Mouse (Mus musculus): ENCODE measurements around the gene Ranbp10.
A peak's percentile ranks its signal among the peaks of the same experiment; 100 is the strongest.

Gene Ranbp10

DNA sequence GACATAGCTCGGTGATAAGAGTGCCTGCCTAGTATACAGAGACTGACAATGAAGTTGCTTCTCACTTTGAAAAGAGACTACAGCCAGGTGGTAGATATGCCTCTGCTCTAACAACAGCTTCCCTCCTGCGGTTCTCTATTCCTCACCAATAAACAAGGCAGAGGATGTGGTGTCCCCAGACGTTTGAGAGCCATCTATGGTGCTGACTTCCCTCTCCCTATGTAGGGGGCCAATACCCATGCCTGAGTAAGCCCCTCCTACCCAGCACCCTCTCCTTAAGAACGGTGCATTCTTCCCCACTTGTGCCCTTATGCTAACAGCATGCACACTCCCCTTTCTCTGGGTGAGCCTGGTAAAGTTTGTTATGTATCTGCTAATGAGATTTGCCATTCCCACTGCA, 38.2 kb downstream of the Ranbp10 start:
- no peak for DNase-seq (ENCODE audit: low spot score in 2 of 2)

DNA sequence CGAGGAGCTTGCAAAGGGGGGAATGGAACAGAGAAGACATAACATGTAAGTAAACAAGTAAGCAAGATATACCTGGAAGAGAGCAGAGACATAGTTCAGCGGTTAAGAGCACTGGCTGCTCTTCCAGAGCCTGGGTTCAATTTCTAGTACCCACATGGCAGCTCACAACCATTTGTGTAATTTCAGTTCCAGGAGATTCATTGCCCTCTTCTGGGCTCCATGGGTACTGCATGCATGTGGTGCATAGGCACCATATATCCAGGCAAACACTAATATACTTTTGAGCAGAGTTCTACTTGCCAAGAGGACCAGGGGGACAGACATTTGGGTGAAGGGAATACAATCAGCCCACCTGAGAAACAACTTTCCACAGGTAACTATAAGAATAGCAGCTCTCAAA, 38.9 kb downstream of the Ranbp10 start:
- no peak for DNase-seq (ENCODE audit: low spot score in 2 of 2)

DNA sequence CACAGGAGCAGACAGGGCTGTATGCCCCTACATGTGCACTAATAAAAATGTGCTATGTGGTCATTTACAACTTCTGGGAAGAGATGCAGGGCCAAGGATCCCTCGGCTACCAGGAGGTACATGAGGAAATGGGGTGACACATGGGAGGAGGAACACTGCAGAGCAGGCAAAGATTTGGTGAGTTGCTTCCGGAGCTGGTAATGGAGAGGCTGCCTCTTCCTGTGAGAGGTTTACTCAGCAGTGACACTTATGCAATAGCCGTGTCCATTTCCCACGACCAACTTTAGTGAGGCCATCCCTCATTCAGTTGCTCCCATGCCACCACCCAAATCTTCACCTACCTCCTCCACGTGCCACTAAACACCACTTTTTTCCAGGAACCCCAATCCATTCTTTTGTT, 46.9 kb downstream of the Ranbp10 start:
- DNase-seq (ENCODE audit: low spot score in 2 of 2): no peak

DNA sequence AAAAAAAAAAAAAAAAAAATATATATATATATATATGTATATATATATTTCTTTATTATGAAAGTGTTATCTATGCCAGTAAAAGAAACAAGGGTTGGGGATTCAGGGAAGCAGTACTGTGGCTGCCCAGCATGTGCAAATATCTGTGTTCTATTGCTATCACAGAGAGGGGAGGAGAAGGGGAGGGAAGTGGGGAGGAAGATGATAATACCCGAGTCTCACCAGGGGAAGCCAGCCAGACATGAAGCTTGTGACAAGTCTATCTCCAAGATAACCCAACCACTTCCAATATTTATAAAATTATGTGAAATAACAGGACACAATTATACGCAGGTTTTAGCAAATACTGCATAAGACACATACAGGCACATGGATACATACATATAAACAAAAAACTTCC, 49.3 kb downstream of the Ranbp10 start:
- DNase-seq (ENCODE audit: low spot score in 2 of 2): no peak

DNA sequence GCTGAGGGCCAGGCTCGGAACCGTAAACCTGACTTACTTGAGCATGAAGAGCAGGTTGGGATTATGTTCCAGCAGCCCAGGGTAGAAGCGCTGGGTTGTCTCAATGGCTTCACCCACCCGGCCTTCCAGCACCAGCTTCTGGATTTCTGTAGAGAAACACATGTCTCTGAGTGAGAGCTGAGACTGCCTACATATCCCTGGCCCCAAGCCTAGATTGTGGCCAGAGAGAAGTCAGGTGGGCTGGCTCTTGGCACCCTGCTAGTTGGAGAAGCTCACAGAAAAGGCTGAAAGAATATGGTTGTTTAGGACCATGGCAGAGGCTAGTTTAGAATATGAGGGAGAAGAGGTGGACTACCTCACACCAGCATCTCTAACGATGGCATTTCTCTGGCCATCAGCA, 52.7 kb downstream of the Ranbp10 start:
- DNase-seq (ENCODE audit: low spot score in 2 of 2): no peak

DNA sequence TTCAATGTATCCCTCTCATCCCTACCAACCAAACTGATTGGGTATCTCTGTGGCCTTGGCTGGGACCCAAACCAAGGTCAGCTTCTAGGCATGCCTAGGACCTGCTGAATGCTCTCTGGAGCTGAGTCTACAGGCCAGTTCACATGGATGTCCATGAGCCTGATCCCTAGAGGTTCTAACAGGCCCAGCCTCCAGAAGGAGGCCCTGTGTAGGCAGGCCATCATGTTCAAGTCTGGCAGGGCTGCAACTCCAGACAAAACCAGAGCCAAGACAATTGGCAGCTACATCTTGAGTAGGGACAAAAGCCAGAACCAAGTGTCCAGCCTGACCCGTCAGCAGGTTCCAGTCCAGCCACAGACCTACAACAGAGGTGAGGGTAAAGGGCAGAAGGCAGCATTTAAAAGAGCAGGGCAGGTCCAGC, 53.7 kb downstream of the Ranbp10 start:
- no peak for DNase-seq (ENCODE audit: low spot score in 2 of 2)

DNA sequence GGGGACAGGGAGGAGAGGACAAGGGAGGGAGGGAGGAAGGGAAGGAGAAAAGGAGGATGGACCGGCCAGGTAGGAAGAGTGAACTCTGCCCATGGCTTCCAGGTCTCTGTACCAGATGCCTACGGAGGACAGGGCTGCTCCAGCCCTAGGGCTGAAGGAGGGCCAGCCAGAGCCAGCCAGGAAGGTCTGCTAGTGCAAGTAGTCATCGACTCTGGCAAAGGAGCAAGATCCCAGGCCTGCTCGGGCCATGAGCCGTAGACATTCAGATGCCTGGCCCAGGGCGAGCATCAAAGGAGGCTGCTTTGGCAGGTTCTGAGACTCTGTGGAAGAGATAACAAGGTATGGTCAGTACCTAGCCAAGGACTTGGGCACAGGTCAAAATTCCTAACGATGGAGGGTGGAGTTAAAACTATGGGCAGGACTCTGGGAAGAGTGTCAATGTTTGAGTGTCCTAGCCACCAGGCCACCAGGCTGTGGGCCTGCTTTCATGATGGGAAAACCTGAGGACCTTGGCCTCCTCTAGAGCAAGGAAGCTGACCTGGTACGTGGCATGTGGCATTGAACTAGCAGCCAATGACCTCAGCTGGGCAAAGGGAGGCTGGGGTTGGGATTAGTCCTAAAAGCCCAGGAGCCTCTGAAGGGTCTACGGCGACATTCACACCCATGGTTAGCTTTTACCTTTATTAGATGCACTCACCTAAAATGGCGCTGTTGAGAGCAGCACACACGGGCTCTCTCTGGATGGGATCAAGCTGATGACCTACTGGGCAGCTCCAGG, 55.6 kb downstream of the Ranbp10 start:
- DNase-seq (ENCODE audit: low spot score in 2 of 2): no peak

DNA sequence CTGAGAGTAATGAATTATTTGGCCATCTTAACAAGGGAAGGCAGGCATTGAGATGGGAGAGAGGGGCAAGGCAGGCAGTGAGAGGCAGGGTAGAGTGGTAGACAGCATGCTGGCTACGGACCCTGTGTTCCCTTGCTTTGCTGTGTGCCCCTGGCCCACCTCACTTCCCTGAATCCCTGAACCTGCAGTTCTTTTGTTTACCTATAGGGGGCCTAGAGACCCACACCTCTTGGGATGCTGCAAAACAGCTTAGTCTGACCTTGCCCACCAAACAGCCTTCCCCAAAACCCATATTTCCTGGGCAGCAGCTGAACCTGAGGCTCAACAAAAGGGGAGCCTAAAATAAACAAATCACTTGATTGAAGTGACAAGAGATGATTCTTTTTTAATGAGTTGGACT, 56.5 kb downstream of the Ranbp10 start:
- DNase-seq (ENCODE audit: low spot score in 2 of 2): no peak

DNA sequence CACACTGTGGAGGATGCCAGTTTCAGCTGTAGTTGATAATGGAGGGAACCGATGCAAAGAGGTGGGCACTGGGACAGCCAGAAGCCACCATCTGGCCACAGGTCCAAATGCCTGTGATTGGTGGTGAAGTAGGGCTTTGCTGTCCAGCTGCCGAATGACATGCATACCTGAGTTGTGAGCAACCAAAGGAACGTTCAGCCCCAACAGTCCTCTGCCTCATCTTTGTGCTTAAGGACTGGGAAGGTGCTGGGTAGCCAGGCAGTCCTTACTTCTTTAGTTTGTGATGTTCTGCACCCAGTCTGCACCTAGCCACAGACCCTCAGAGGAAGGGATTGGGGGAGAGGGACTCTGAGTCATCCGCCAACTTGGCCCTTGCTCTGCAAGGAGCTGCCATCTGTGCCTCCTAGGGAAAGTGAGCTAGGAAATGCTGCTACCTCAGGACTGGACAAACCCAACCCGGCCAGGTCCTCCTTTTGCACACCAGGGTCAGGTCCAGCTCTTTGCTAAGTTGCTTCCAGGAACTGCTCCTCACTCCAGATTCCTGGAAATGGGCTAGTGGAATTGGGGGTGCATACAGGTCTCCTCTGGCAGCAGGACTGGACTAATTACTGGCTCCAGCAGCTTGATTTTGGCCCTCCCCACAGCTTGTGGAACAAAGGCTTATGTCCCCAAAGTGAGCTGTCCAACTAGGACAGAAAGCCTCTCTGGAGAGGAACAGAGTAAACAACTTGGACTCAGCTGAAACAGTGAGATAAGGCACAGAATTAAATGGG, 58.5 kb downstream of the Ranbp10 start:
- DNase-seq (ENCODE audit: low spot score in 2 of 2): no peak

DNA sequence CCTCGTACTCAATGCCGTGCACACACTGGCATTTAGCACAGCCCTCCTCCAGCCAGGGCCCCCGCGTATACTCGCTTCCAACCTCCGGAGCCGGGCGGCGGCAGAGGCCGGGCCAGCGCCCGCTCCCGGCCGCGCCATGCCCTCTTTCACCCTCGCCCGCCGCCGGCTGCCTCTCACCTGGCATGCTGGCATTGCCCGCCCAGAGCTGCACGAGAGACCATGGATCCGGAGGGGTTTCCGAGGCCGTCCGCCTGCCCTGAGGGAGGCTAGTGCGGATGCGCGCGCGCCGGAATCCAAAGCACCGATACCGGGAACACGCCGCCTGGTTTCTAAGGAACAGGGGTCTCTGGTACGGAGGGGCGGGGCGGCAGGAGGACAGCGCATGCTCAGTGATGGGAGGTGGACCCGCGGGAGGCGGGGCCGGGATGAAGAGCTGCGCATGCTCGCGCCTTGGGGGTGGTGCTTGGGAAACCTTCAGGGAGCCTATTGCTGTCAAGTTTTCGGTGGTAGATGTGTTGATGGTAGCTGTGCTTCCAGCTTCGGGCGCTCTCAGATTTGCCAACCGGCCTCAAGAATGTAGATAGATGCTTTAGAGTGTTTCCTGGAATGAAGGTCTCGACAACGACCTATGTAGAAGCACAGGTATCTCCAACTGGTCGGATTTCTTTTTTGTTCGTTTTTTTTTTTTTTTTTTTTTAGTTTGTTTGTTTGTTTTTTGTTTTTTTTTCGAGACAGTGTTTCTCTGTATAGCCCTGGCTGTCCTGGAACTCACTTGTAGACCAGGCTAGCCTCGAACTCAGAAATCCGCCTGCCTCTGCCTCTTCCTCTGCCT, 68.7 kb downstream of the Ranbp10 start, which contains the start of gene Gfod2:
TSS of gene Gfod2 (minus strand) at position 388 of the 832 bp plus-strand sequence.
- peak; percentile 97 for DNase-seq (ENCODE audit: low spot score in 2 of 2)

DNA sequence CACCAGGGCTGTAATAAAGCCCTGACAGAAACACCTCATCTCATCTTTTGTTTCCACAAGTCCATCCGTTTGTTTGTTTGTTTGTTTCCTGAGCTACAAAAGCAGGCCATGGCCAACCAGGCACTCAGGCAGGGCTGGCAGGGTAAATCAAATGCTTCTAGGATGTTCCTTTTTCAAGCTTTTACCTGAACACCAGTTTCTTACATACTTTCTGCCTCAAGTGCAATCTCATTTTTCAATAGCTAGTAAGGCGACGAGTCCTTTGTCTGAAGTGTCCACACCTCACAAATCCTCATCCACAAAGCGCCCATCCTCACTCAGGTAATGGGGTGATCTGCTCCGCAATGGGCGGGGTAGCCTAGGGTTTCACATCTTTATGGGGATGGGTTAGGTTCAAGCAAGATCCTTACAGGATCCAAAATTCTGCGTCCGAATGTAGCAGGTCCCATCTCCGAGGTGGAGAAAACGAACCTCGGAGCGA, 69.3 kb downstream of the Ranbp10 start:
- no peak for DNase-seq (ENCODE audit: low spot score in 2 of 2)

DNA sequence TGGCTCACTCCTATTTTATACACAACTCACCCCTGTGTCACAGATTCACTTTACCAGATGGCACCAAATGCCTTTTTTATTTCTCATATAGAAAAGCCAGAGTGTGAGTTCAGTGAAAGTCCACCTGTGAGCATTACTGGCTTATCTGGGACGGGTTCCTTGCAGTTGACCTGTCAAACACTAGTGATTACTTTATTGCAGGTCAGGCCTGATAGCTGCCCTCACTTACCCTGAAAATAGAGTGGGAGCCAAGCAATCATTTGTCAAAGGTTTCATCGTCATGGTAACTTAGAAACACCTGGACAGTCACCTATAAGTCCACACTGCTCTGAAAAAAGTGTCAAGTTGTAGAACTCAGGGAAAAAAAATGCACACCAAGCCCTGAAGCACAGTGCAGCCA, 72.5 kb downstream of the Ranbp10 start:
- no peak for DNase-seq (ENCODE audit: low spot score in 2 of 2)

DNA sequence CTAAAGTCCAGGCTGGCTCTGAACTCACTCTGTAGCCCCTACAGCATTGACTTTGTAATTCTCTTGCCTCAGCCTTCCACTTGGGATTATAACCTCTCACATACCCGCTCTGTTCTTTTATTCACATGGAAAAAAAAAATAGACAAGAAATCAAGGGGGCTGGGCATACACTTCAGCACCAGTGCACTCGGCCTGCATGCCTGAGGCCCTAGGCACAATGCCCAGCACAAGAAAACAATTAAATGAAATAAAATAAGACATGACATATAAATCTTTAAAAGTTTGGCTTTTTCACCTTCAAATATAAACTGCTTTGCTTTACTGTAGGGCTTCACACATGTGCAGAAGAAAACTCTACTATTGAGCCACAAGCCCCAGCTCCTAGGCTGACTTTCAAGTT, 73.2 kb downstream of the Ranbp10 start:
- DNase-seq (ENCODE audit: low spot score in 2 of 2): no peak

DNA sequence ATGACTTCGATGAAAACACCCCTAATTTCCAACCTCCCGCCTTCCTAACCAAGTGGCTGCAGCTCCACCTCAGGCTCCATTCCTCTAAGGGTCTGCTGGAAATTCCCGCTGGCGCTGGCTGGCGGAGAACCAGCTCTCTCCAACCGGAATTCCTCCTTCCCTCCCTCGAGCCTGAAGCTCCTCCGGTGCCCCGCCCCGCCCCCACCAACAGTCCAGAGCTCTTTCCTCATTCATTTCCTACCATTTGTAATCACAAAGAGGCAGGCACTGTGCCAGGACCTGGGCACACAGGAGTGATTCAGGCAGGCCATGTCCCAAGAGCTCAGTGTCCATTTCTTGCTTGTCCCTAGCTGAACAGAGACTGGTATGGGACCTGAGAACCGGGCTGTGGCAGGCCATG, 76.5 kb downstream of the Ranbp10 start:
- DNase-seq (ENCODE audit: low spot score in 2 of 2): peak; percentile 36 to 77

DNA sequence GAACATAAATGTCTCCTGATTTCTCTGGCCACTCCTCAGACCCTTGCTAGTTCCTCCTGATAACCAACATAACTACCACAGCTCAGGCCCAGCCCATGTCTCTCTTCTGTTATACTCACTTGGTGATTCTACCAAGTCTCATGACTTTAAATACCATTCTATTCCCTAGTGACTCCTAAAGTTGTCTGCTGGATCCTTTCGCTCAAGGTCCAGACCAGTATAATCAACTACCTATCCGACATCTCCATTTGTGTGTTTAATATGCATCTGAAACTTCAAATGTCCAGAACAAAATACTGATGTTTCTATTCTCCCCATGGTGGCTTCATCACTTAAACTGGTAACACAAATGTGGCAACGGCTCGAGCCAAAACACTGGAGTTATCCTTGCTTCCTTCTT, 83.8 kb downstream of the Ranbp10 start:
- no peak for DNase-seq (ENCODE audit: low spot score in 2 of 2)

DNA sequence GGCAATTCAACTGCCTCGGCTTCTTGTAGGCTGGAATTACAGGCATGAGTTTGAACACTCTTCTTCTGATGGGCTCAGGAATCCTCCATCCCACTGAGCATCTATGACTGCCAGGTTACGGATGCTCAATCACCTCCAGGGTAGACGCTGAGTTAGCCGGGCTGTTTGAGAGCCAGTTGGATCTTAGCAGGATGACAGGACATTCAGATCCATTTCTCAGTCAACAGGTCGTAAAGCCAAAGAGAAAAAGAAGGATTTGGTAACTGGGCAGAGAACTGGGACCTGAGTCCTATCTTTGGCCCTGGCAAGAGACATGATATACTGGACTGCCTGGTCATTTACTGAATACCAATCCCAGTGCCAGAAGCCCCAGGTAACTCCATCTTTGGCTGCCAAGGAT, 87.9 kb downstream of the Ranbp10 start:
- DNase-seq (ENCODE audit: low spot score in 2 of 2): no peak

DNA sequence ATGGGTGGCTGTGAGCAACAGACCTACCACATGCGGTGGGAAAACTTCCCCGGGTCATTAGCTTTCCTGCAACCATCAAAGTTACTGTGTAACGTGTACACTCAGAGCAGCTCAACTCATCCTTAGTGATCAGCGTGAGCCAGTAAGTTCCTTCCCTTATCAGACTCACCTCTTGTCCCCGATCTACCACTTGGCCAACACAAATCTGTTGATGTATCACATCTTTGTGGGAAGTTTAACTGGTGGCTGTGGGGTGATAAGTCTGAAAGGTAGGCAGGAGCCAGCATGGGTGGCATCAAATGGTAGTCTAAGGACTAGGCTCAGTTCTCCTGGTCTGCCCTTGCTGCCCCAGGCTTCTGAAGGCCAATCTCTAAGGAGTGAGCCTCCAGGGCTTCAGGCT, 95.0 kb downstream of the Ranbp10 start:
- DNase-seq (ENCODE audit: low spot score in 2 of 2): no peak

DNA sequence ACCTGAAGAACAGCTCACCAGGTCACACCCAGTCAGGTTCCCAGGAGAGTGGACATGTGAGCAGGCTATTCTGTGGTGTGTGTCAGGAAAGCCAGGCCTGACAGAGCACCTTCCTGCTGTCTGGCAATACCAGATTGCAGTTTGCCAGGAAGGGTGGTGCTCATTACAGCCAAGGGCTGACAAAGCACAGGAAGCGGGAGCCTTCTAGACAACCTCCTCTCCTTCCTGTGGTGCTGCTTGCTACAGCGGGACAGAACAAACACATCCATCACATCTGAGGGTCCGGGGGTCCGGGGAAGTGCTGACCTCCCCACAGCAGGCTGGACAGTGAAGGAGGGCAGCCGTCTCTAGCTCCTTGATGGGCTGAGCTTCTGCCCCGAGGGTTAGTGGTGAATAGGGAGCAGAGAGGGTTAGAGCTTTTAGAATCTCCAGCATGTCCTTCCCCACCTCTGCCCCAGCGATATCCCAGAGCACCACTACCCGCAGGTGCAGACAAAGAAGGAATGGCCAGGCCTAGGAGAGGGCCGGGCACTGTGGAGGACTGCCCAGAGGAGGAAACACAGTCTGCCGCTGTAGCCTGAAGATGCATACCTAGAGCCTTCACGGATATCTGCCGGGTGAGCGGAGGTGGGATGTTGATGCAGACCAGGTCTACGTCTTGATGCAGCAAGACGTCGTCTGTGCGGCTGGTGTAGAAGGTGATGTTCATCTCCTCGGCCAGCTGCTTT, 99.6 kb downstream of the Ranbp10 start:
- no peak for DNase-seq (ENCODE audit: low spot score in 2 of 2)

DNA sequence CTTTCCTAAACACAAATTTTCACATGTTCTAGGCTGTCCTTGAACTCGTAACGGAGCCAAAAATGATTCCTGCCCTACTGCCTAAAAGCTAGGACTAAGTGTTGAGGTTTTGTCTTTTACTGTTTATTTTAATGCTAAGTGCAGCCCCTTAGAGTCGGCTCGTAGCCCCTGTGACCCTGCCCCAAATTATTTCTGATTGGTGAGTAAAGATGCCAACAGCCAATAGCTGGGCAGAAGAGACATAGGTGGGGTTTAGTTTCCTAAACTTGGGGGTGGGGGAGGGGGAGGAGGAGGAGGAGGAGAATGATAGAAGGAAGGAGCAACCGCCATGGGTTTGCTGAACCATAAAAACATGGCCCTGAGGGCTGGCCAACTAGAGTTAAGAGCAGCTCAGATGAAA, 101.4 kb downstream of the Ranbp10 start:
- no peak for DNase-seq (ENCODE audit: low spot score in 2 of 2)

DNA sequence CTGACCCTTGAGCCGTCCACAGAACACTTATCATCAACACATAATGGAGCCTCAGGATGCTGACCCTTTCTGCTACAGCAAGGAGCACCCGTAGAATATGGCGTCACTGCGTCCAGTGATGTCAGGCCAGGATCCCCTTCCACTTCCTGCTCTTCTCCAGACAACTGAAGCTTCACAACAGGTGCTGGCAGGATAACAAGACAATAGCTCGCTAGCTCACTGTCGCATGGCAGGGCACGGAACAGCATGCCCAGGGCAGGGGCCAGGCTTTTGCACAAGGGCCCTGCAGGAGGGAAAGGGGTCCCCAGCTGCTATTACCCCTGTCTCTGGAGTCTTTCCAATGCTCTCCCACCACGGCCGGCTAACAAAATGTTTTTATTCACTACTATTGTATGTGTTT, 104.3 kb downstream of the Ranbp10 start:
- DNase-seq (ENCODE audit: low spot score in 2 of 2): no peak

DNA sequence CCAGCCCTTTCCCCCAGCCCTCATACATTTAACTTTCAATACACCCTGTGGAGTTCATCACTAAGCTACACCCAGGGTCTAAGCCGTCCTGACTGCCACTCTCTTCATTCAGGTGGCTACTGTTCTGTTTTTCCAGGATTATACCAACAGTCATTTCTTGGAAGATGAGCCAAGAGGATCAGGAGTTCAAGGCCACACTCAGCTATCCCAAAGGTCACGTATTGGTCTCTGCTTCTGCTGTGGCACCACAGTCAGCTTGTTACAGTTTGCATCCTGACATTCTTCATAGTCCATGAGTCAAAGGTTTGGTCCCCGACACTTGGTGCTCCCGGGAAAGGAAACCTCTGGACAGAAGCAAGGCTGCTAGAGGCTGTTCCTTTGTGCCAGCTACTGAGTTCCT, 107.5 kb downstream of the Ranbp10 start:
- DNase-seq (ENCODE audit: low spot score in 2 of 2): no peak
